Mouse (Mus musculus) frontal cortex, postnatal 25 days (tissue): ENCODE measurements at regions not wholly inside any gene's neighbourhood (a gene's known extent, or its start where the extent isn't known, plus 50 kb on each side); places are given as distances from the start of the nearest gene placed in this dataset.
A peak's percentile ranks its signal among the peaks of the same experiment; 100 is the strongest.

Experiments
- DNase-seq, 2 experiments: peaks; one replicate each; pipeline ENCODE4 v3.0.0; 2022; ENCODE audit warnings: low spot score in 2 of 2

DNA sequence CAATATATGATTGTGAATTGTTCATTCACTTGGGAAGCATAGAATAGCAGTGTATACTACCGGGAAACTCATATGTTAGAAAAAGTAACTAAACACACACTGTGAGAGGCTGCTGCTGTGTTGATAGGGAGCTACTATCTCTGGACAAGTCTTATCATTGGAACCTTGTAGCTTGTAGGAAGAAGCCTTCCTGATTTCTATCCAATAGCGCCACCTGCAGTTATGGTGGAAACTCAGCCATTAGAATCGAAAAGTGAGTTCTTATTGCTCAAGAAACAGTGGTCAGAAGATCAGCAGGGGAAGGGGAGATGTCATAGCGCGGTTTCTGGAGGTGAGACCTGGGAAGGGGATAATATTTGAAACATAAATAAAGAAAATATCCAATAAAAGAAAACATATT lies 1245.1 kb upstream of the Cdh6 start:
- DNase-seq = peak in 1 of 2 experiments; percentile 33

DNA sequence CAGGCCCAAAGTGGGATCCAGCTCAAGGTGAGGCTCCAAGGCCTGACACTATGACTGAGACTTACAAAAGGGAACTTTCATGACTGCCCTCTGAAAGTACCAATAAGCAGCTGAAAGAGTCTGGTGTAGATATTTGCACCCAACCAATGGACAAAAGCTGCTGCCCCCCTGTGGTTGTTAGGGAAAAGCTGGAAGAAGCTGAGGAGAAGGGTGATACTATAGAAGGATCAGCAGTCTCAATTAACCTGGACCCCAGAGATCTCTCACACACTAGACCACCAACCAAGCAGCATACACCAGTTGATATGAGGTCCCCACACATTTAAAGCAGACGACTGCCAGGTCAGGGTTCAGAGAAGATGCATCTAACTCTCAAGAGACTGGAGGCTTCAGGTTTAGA lies 1211.9 kb upstream of the Cdh6 start:
- peak in 1 of 2 experiments; percentile 2 for DNase-seq

DNA sequence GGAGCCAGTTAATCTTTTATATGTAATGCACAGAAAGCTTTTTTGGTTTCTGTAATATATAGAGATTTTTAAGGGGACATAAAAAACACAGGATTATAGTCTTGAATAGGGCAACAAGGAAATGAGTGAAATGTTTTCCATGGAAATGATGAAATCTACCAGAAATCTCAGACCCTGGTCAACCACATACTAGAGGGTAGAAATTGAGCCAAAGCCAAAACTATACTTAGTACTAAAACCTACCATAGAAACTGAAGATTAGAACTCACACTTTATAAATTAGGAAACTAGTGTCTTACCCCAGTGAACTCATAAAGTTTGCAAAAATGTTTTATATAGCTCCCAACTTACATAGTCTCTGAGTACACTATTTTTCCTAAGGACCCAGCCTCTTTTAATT lies 1204.9 kb upstream of the Cdh6 start:
- no peak for DNase-seq
